Mouse (Mus musculus) hindbrain, embryonic 11.5 days (tissue): ENCODE results near the gene Enpp7. TPM values are rescaled to one million over a fixed set of nuclear protein-coding genes. Genes with fewer than 3 reads are reported as not detected.

ENCODE experiments used
- ATAC-seq: fragments of 200-750 bp; cut with Nextera tagmentation; 2 replicates; pipeline ENCODE4 v1.8.0; 2017; ENCODE audit warnings: mild to moderate bottlenecking, moderate TSS enrichment, moderate library complexity; ENCODE audit not compliant: low FRiP score
- DNase-seq: peaks from one replicate; pipeline ENCODE4 v3.0.0-alpha.2; 2015; ENCODE audit warnings: low spot score
- H3K27ac ChIP-seq: fragments of 300-500 bp; sonication (generic); 2 replicates; pipeline ENCODE4 v1.5.1; 2014; ENCODE audit warnings: mild to moderate bottlenecking, low read depth, low read length
- H3K27me3 ChIP-seq: fragments of 300-500 bp; sonication (generic); 2 replicates; pipeline ENCODE4 v1.6.1; 2014; ENCODE audit warnings: mild to moderate bottlenecking, low read length, moderate library complexity, mixed read lengths; ENCODE audit not compliant: control insufficient read depth, insufficient read depth
- H3K36me3 ChIP-seq: fragments of 300-500 bp; sonication (generic); 2 replicates; pipeline ENCODE4 v1.6.1; 2014; ENCODE audit warnings: mild to moderate bottlenecking, low read length, moderate library complexity, mixed read lengths; ENCODE audit not compliant: control insufficient read depth, insufficient read depth
- H3K4me1 ChIP-seq: fragments of 300-500 bp; sonication (generic); replicated peaks from 2 replicates; pipeline ENCODE4 v1.6.1; 2014; ENCODE audit warnings: low read length, mixed read lengths; ENCODE audit not compliant: control insufficient read depth, insufficient read depth
- H3K4me2 ChIP-seq: fragments of 300-500 bp; sonication (generic); replicated peaks from 2 replicates; pipeline ENCODE4 v1.6.1; 2014; ENCODE audit warnings: mild to moderate bottlenecking, low read depth, low read length
- H3K4me3 ChIP-seq: fragments of 300-500 bp; sonication (generic); 2 replicates; pipeline ENCODE4 v1.5.1; 2014; ENCODE audit warnings: low read depth, low read length
- H3K9ac ChIP-seq: fragments of 300-500 bp; sonication (generic); 2 replicates; pipeline ENCODE4 v1.6.1; 2014; ENCODE audit warnings: low read depth, low read length
- H3K9me3 ChIP-seq: fragments of 300-500 bp; sonication (generic); 2 replicates; pipeline ENCODE4 v1.6.1; 2016; ENCODE audit warnings: low read length; ENCODE audit not compliant: control insufficient read depth
- WGBS: fragments of 180-500 bp; shearing (Covaris S2); extraction: QIAGEN DNeasy Blood & Tissue Kit; methylation state at CpG from one replicate; pipeline ENCODE4 v1.1.7; 2014; 5-methylcytosine and 5-hydroxymethylcytosine counted together
- polyA plus RNA-seq: library from polyadenylated mRNA; unstranded; fragments of >200 nt; fragmentation: Nextera tagmentation; extraction: Ambion mirVana; gene quantifications from 2 replicates; pipeline ENCODE4 v1.2.1, GENCODE M21; 2014

Enpp7 gene
- polyA plus RNA-seq, 1 experiment from 2014 or later, result not detected

GRCm38 (mm10) chr11:119000877-119001276 is 12.9 kb downstream of the Enpp7 start:
- no peaks in the 10 kb centered on the region for H3K9me3 ChIP-seq
- 69% methylated on average over 2 of the region's 2 CpGs for WGBS
- ATAC-seq, result no peak
- no peak overlapping the region for H3K27ac ChIP-seq
- no peaks in the 10 kb centered on the region for H3K36me3 ChIP-seq
- DNase-seq, result no peak
- peaks cover 4% of the 10 kb centered on the region; the same call in 1 of the 2 replicates for H3K4me1 ChIP-seq
- peaks cover 2% of the 10 kb centered on the region; the same call in 1 of the 2 replicates for H3K27me3 ChIP-seq
- no peak overlapping the region for H3K9ac ChIP-seq
- no peak overlapping the region for H3K4me2 ChIP-seq
- H3K4me3 ChIP-seq, result no peak overlapping the region

DNA sequence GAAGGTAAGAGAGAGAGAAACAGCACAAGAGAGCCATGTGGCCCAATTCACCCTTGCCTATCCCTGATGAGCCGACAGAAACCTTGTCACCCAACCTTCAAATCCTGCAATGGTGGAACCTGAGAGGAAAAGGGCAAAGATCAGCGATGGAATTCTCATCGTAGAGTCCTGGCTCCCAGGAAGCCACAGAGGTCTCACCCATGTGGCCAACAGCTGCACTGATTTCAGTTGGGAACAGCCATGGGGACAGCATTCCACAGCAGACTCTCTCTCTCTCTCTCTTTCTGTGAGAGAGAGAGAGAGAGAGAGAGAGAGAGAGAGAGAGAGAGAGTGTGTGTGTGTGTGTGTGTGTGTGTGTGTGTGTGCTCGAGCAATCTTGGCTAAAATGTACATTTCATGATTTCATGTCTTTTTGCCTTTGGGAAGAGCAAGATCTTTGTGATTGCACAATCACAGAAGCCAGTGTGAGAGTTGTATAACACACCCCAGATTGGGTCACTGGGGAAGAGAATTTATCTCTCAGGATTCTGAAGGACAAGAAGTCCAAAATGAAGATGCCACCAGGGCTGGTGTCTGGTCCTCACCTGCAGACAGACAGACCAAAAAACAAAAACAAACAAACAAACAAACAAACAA is 13.6 kb downstream of the Enpp7 start:
- ATAC-seq (no peak), DNase-seq (no peak)
- H3K36me3 ChIP-seq, result no peaks in the 10 kb centered on the region
- H3K27ac ChIP-seq, result no peak overlapping the region
- 61% methylated on average over 4 of the region's 4 CpGs for WGBS
- no peaks in the 10 kb centered on the region for H3K9me3 ChIP-seq
- H3K4me2 ChIP-seq, result no peak overlapping the region
- peaks cover 4% of the 10 kb centered on the region; the same call in 1 of the 2 replicates for H3K4me1 ChIP-seq
- H3K4me3 ChIP-seq, result no peak overlapping the region
- H3K9ac ChIP-seq, result no peak overlapping the region
- peaks cover 2% of the 10 kb centered on the region; the same call in 1 of the 2 replicates for H3K27me3 ChIP-seq

GRCm38 (mm10) chr11:119005547-119006275 is 17.7 kb downstream of the Enpp7 start:
- Histone ChIP-seq H3K9me3 (no peaks in the 10 kb centered on the region), H3K9ac (no peak overlapping the region), H3K4me3 (no peak overlapping the region), H3K27me3 (no peaks in the 10 kb centered on the region), H3K36me3 (no peaks in the 10 kb centered on the region), H3K4me1 (no peaks in the 10 kb centered on the region), H3K4me2 (no peak overlapping the region), H3K27ac (no peak overlapping the region)
- ATAC-seq (no peak), DNase-seq (no peak)
- 89% methylated on average over 10 of the region's 10 CpGs for WGBS

DNA sequence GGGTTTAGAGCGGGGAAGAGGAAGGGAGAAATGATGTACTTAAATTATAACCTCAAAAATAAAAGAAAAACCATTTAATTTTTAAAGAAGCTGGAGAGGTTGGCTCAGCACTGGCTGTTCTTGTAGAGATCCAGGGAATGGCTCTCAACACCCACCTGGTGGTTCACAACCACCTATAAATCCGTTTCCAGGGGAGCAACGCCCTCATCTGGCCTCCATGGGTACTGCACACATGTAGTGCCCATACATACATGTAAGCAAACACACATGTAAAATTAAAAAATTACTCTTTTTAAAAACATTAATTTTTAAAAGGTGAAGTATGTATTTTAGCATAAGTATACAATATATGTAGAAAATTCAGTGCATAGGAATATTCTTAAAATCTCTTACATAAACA is 18.5 kb downstream of the Enpp7 start:
- Histone ChIP-seq H3K27me3 (no peaks in the 10 kb centered on the region), H3K4me3 (no peak overlapping the region), H3K9ac (no peak overlapping the region), H3K9me3 (no peaks in the 10 kb centered on the region), H3K27ac (no peak overlapping the region), H3K4me1 (no peaks in the 10 kb centered on the region), H3K36me3 (no peaks in the 10 kb centered on the region), H3K4me2 (no peak overlapping the region)
- ATAC-seq, result no peak
- no peak for DNase-seq
- WGBS, result 84% methylated on average over 3 of the region's 3 CpGs

GRCm38 (mm10) chr11:119007461-119008456 is 19.8 kb downstream of the Enpp7 start:
- no peak for ATAC-seq
- 19% methylated on average over 21 of the region's 21 CpGs for WGBS

DNA sequence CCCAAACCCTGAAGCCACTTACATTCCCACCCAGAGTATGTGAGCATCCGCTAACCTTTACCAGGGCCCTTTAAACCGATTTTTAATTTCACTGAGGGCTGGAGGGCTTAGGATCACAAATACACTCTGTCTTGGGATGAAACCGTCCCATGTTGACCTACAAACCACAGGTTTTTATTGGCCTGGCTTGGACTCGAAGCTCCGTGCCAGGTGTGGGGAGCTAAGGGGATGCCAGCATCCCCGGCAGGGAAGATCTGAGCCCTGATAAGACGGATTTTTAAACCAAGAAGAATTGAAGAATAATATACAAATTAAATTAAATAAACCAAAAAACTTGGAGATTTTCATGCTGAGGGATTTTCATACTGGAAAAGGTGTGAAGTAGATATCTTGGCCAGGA is 26.5 kb downstream of the Enpp7 start:
- H3K4me2 ChIP-seq, result no peak overlapping the region
- WGBS, result 88% methylated on average over 7 of the region's 7 CpGs
- H3K9ac ChIP-seq, result no peak overlapping the region
- no peaks in the 10 kb centered on the region for H3K36me3 ChIP-seq
- no peaks in the 10 kb centered on the region for H3K9me3 ChIP-seq
- no peak for DNase-seq
- H3K27me3 ChIP-seq, result no peaks in the 10 kb centered on the region
- H3K4me1 ChIP-seq, result no peaks in the 10 kb centered on the region
- no peak overlapping the region for H3K4me3 ChIP-seq
- H3K27ac ChIP-seq, result no peak overlapping the region
- ATAC-seq, result no peak

More at GRCm38 (mm10) chr11:119007461-119008456, 19.8 kb downstream of the Enpp7 start:
- Histone ChIP-seq H3K4me1 (no peaks in the 10 kb centered on the region), H3K4me3 (peak overlapping the region; percentile 8; the same call in 1 of the 2 replicates), H3K9me3 (no peaks in the 10 kb centered on the region), H3K36me3 (no peaks in the 10 kb centered on the region), H3K9ac (0 out of 2 replicates have a peak overlapping the region, but pooled peaks have one; percentile 28), H3K27ac (no peak overlapping the region), H3K4me2 (peak overlapping the region; percentile 33; the same call in 1 of the 2 replicates), H3K27me3 (no peaks in the 10 kb centered on the region)
- no peak for DNase-seq

- Histone ChIP-seq H3K36me3 (no peaks in the 10 kb centered on the region), H3K27me3 (no peaks in the 10 kb centered on the region; the same call in 1 of the 2 replicates), H3K4me3 (no peak overlapping the region), H3K9ac (no peak overlapping the region), H3K9me3 (no peaks in the 10 kb centered on the region), H3K27ac (no peak overlapping the region), H3K4me2 (no peak overlapping the region), H3K4me1 (no peaks in the 10 kb centered on the region)
- DNase-seq (no peak), ATAC-seq (no peak)
- 30% methylated on average over 7 of the region's 7 CpGs for WGBS
Observed at GRCm38 (mm10) chr11:119017506-119017905, 29.5 kb downstream of the Enpp7 start.

DNA sequence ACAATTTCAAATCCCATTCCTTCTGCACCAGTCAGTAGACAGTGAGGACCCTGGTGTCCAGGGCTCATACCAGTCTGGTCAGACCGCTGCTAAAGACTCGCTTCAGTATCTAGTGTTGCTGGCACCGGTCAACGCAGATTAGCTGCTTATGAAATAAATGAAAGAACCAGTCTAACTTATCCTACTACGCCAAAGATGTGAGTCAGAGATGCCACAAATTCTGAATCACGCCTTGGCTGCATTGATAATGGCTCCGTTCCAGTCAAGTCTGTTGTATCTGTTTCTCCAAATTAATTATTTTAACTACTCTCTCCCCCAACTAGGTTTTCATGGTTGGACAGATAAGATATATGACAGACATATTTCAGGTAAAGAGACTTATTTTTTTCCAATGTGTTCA is 33.2 kb downstream of the Enpp7 start:
- WGBS, result 97% methylated on average over 7 of the region's 7 CpGs
- H3K4me1 ChIP-seq, result peaks cover 16% of the 10 kb centered on the region

More for the DNA sequence above, 33.2 kb downstream of the Enpp7 start:
- H3K27ac ChIP-seq, result no peak overlapping the region
- H3K4me3 ChIP-seq, result no peak overlapping the region
- no peak overlapping the region for H3K4me2 ChIP-seq
- H3K36me3 ChIP-seq, result no peaks in the 10 kb centered on the region
- H3K9me3 ChIP-seq, result no peaks in the 10 kb centered on the region
- ATAC-seq (no peak), DNase-seq (no peak)
- H3K9ac ChIP-seq, result no peak overlapping the region
- no peaks in the 10 kb centered on the region; the same call in 1 of the 2 replicates for H3K27me3 ChIP-seq
